Mouse (Mus musculus): ENCODE data around the gene Wdr46.
"Not testable (repeated sequence)": the region's sequence is repeated elsewhere in the genome, so short reads cannot be mapped to it uniquely, and the experiment has no call there.

Gene Wdr46

DNA sequence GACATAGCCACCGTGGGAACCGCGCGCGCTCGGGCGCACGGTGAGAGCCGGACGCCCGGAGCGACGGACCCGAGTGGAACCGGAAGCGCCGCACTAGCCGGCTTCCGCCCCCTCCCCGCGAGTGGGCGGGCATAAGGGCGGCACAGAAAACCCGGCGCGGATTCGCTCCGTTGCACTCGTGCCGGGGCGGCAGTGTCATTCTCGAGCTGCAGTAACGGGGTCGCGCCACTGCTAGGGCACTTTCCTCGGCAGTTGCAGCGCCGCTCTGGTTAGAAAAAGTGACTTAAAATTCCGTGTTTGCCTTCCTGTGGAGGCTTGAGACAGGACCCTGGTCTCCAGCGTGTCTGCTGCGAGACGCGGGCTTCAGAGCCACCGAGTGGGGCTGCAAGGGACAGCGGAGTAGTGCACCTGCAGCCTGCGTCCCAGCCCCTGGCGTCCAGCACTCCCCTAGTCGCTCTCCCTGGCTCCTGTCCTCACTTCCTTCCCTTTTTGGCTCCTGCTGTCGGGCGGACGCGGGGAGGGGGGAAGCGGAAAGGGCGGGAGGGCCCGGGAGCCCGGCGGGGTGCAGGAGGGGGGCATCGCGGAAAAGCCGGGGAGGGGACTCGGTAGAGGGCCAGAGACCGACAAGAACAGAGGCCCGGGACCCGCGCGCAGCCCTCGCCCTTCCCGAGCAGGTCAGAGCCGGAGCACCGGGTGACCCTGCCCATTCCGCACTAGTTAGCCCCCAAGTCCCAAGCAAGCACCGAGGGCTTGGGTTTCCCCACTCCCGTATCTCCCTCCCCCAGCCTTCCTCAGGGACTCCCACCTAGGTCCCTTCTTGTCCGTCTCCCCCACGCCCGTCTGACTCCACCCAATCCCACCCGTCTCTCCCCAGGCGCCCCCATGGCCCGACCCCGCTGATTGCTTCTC, 10.8 kb upstream of the Wdr46 start, which contains the start of gene Rgl2:
Gene Rgl2 (plus strand): TSS at position 173 of the 909 bp plus-strand sequence.
- DNase-seq = peak; percentile 93

DNA sequence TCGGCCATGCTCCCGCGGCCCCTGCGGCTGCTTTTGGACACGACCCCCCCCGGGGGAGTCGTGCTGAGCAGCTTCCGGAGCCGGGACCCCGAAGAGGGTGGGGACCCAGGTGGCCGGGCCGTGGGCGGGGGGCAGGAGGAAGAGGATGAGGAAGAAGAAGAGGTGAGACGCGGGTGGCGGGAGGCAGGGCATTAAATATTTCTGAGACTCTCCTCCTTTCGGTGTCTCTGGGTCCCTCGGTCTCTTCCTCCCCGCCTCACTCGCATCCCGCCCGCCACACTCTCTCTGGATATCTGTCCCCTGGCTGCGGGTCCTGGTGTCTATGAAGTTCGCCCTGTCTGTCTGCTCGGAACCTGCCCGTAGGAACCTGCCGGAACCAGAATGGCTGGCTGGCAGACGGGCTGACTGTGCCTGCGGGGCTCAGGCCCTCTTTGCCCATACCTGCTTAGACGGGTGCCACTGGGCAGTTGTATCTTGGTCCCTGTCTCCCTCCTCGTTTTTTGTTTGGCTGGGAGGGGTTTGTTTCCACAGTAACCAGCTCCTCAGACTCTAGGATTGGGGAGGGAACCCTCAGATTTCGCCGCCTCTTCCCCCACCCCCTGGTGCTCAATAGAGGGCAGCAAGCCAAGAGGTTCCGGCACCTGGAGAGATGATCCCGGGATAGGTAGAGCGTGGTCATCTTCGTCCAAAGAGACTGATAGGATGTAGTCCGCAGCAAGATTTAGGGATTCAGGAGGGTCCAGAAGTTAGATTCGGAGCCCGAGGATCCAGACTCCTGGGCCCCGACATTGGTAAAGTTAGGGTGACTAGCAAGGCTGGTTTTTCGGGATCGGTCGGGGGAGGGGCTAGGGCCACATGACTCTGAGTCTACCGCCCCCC, 9.9 kb upstream of the Wdr46 start:
- DNase-seq = peak; percentile 65

DNA sequence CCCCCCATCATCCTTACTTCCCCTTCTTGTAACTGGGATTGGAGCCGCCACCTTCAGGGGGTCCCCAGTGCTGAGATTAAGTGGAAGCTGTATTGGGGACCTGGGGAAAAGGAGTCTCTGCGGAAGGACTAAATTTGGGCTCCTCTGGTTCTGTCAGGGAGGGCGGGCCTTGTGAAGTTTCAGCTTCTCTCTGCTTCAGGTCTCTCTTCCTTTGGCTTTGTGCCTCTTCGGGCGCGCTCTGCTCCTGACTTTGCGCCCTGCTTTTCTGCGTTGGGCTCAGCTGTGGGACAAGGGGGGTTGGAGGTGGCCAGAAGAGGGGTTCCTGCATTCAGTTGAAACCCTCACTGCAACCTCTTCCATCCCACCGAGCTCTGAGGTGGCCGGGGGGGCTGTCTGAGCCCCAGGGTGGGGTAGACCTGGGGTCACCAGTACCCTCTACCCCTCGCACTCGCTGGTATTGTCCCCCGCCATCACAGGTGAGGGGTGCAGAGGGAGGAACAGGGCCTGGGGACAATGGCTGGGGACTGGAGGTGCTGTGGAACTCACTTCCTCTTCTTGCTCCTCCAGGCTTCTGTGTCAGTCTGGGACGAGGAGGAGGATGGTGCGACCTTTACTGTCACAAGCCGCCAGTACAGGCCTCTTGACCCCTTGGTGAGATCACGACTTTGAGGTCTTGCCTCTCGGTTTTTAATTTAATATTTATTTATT, 9.1 kb upstream of the Wdr46 start:
- DNase-seq = peak; percentile 40

DNA sequence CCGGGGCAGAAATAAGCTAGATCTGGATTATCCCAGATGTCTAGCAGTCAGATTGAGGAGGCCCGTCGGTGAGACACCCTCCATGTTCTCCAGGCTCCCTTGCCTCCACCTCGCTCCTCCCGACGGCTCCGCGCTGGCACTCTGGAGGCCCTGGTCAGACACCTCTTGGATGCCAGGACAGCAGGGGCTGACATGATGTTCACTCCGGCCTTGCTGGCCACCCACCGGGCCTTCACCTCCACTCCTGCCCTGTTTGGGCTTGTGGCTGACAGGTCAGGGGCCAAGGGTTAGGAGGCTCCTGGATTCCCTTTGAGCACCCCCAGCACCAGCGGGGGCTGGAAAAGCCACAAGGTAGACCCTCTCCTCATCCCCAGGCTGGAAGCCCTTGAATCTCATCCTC, 8.5 kb upstream of the Wdr46 start:
- DNase-seq = no peak

DNA sequence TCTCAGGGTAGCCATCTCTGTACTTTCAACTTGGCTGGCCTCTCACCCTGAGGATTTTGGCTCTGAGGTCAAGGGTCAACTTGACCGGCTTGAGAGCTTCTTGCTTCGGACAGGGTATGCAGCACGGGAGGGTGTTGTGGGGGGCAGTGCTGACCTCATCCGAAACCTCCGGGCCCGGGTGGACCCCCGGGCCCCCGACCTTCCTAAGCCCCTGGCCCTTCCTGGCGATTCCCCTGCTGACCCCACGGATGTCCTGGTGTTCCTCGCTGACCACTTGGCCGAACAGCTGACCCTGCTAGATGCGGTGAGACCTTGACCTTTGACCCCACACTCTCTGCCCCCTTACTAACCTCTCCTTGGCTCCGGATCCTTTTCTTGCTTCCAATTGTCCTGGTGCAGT, 8.0 kb upstream of the Wdr46 start:
- no peak for DNase-seq

DNA sequence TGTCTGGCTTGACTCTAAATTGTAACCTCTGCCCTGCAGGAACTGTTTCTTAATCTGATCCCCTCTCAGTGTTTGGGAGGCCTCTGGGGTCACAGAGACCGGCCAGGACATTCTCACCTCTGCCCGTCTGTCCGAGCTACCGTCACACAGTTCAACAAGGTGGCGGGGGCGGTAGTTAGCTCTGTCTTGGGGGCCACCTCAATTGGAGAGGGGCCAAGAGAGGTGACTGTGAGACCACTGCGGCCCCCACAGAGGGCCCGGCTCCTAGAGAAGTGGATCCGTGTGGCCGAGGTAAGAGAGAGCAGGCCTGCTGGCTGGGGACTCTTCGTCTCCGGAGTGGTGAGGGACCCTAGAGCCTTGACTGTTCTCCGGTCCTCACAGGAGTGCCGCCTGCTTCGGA, 7.5 kb upstream of the Wdr46 start:
- no peak for DNase-seq

DNA sequence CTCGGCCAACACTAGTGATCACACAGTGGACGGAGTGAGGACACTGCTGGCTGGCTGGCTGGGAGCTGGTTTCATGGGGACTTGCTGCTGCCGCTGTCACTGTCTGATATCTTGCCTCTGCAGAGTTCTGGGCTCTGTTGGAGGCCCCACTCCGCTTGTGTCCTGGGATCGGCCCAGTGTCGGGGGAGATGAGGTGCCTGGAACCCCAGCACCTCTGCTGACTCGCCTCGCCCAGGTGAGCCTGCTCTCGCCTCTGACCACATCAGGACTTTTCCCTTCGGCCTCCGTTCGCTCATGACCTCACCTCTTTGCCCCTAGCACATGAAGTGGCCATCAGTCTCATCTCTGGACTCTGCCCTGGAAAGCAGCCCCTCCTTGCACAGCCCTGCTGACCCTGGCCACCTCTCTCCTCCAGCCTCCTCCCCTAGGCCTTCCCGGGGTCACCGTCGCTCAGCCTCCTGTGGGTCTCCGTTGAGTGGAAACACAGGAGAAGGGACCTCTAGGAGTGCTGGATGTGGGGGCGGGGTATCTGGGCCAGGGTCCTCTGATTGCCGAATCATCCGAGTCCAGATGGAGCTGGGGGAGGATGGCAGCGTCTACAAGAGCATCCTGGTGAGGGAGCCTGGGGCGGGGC, 4.9 kb upstream of the Wdr46 start:
- no peak for DNase-seq

DNA sequence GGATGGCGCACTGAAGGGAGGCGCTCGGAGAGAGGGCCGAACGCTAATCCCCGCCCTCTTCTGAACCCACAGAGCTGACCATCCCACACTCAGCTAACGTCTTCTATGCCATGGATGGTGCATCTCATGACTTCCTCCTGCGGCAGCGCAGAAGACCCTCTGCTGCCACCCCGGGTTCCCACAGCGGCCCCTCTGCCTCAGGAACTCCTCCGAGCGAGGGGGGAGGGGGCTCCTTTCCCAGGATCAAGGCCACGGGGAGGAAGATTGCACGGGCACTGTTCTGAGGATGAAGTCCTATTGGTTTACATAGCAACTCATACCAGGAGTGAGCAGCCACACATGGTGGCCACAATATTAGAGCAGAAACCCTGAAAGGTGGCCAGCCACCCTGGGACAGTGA, 3.5 kb upstream of the Wdr46 start:
- no peak for DNase-seq

DNA sequence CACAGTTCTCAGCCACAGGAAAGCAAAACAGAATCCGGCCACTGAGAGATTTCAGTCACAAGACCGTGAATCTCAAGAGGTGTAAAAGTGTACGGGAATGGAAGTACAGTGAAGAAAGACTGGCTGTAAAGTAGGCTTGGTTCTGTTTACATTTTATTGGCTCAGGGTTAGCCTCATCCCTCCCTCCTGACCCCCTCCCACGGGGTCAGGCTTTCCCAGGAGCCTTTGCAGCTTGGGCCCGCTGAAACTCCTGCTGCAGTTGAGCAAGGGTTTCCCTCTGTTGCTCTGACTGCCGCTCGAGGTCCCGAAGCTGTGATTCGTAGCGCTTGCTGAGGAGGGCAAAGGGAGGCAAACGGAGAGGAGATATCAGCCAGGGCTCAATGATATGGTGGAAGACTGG, 1.7 kb upstream of the Wdr46 start:
- no peak for DNase-seq

DNA sequence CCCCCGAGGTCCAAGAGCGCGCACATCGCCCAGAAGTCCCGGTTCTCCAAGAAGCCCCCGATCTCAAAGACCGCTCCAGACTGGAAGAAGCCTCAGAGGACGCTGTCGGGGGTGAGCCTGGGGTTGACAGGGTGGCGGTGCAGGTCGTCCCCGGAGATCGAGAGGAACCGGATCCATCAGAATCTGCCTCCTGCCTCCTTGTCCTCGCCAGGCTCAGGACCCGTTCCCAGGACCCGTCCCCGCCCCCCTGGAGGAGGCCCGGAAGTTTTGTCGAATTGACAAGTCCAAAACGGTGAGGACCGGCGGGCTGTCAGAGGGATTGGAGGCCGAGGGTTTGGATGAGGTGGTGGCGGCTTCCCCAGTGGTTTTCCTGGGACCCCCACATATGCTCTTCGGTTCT, 521 bp downstream of the Wdr46 start:
- DNase-seq = no peak

DNA sequence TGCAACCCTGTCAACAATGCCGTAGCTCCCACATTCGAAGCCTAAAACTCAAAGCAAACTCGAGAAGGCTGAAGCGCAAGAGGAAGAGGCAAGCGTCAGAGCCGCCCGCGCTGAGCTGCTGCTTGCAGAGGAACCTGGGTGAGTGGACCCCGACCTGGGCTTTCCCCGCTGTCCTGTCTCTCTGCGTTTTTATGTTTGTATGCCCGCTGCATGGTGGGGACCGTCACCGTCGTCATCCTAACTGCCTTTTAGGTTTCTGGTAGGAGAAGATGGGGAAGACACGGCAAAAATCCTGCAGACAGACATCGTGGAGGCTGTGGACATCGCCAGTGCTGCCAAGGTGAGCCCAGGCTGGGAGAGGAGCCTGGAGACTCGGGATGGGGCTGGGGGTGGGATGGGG, 921 bp downstream of the Wdr46 start:
- DNase-seq = no peak

DNA sequence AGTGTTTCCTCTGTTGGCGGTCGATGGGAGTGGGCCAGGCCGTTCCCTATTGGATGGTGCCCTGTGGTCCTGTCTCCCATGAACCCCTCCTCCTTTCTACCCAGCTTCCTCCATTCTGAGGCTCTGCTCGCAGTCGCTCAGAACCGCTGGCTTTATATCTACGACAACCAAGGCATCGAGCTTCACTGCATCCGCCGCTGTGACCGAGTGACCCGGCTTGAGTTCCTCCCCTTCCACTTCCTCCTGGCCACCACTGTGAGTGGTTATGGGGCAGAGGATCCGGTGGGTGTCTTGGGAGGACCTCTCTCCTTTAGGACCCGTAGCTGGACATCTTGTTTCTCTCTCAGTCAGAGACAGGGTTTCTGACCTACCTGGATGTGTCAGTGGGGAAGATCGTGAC, 3.0 kb downstream of the Wdr46 start:
- DNase-seq = no peak

DNA sequence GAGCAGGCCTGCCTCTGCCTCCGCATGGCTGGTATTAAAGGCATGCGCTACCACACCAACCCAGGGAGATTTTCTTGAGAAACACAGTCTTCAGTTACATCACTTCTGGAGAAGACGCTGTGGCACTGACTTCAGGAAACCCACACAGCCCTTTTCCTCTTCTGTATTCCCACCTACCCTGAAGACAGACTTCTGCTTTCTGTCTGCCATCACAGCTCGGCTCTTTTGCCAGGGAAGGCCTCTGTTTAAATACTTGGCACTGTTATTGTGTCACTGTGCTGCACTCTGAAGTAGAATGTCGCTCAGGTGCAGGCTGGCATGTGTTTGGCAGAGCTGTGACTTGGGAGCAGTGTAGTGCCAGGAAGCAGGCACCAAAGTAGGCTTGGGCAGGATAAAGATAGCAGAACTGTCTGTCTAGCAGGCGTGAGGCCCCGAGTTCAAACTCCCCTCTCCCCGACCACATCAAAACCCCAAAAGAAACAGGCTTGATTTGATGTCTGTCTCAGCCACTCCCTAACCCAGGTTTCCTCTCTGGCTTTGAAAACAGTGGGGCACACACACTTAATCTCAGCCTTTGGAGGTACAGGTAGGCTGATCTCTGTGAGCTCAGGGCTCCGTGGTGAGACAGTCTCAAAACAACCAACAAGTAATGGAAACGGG, 7.1 kb downstream of the Wdr46 start:
- DNase-seq = no peak

DNA sequence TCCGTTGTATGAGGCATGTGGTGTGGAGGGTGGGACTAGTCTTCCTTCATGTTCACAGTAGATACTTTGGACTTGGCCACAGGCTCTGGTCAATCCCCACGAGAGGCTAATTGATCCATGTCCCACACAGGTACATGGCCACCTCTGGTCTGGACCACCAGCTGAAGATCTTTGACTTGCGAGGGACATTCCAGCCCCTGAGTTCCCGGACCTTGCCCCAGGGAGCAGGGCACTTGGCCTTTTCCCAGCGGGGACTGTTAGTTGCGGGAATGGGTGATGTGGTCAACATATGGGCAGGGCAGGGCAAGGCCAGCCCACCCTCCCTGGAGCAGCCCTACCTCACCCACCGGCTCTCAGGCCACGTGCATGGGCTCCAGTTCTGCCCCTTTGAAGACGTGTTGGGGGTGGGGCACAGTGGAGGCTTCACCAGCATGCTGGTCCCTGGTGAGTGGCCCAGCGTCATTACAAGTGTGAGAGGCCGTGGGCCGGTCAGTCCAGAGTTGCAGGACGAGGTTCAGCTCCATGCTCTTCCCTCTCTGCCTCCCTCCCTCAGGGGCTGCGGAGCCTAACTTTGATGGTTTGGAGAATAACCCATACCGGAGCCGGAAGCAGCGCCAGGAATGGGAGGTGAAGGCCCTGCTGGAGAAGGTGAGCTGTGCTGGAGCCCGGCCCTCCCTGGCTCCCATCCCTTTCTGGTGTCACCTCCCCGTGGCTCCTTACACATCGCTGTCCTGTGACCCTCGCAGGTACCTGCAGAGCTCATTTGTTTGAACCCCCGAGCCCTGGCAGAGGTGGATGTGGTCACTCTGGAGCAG, 7.8 kb downstream of the Wdr46 start:
- DNase-seq = no peak

DNA sequence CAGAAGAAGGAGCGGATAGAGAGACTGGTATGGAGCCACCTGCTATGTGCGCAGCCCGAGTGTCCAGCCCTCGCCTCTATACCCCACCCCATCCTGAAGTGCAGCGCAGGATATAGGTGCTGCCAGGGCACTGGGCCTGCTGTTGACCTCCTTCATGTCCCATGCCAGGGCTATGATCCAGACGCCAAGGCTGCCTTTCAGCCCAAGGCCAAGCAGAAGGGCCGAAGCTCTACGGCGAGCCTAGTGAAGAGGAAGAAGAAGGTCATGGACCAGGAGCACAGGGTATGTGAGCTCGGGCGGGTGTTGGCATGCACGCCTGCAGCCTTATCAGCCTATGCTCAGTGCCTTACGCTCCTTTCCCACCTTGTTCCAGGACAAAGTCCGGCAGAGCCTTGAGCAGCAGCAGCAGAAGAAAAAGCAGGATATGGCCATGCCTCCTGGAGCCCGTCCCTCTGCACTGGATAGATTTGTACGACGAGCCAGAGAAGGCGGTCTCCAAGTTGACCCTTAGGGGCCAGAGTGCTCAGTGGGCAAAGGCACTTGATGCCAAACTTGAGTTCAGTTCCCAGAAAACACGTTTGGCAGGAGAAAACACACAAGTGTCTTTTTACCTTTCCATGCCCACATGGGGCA, 8.6 kb downstream of the Wdr46 start:
- no peak for DNase-seq

DNA sequence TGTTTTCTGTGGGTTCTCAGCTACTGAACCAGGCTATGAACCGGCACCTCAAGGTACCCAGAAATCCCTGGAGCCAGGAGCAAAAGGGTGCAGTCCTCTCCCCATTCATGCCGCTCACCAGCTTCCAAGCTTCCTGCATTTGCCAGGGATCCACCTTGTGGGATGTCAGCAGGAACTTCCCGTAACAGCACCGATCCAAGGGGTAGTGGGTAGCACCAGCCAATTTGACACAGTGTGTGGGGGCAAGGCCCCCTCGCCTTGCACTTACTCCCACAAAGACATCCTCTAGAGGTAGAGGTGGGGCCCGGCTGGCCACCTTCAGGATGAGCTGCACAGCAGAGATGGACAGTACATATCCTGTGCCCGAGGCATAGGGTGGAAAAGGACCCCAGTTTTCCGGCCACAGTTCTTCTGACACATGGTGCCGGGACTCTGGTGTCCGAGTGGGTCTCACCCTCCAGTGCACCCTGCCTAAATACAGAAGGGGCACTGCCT, 9.7 kb downstream of the Wdr46 start:
- DNase-seq = no peak

DNA sequence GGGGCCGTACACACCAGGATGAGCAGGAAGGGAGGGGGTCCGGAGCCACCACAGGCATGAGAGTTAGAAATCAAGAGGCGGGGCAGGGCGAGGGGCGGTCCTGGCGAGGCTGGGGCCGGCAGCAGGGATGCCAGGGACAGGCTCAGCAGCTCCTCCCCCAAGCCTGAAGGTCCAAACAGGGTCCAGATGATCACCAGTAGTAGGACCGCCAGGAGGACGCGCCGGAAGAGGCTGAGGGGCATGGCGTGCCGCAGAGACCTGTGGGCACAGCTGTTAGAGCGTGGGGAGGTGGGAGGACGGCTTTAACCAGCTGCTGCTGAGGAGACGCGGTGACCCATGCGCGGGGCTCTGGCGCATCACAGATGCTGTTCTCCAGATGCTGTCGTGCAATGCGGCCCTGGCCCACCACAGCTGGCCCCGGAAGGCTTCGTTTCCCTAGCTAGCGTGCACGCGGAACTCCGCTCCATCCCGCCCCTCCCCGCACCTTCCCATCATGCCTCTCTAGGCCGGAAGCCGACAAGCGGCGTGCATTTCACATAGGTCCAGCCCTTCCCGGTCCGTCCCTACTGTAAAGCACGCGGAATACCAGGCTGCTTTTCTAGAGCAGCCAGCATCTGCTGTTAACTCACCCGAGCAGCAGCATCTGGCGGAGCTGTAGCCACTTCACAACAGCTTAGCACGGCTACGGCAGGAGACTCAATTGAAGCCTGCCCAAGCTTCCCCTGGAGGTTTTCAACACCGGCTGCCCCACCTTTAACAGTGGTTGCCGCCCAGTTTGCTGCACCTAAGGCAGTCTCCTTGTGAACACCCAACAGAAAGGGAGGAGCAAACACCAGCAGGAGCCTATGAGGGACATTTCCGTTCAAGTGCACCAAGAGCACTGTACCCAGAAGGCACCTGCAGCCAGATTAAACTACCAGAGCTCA, 10.8 kb downstream of the Wdr46 start, which contains the start of gene B3galt4:
Gene B3galt4 (minus strand): TSS at position 468 of the 926 bp plus-strand sequence.
- no peak for DNase-seq

DNA sequence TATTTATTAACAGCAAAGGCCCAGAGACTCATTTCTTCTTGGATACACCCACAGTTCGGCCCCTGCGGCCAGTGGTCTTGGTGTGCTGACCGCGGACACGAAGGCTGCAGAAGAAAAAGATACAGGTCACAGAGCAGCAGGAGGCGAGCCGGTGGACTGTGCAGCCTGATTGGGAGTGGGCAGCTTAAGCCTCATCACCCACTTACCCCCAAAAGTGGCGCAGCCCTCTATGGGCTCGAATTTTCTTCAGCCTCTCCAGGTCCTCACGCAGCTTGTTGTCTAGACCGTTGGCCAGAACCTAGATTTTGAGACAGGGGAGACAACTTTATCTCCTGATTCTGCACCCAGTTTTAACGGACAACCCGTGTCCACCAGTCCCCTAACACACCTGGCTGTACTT, 11.6 kb downstream of the Wdr46 start:
- DNase-seq = not testable (repeated sequence)

DNA sequence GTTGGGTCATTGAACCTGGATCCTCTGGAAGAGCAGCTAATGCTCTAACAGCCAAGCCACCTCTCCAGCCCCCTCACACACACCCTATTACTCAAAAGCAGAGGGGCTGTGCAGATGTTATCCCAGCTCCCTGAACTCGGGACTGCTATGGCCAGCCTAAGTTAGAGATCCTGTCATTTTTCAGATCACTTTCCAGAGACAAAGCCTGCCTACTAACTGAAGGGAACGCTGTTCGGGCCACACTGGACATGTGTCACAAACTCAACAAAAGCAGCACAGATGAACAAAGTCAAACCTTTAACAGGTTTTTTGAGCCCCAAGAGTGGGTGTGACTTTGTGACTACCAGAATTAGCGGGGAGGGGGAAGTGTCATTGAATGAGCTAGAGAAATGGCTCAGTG, 12.4 kb downstream of the Wdr46 start:
- DNase-seq = no peak
